Mouse (Mus musculus): ENCODE results near the gene Hdac4.

- TF ChIP-seq CTCF (IDR thresholded peaks at IDR 0.05; ENCODE audit: extremely low read depth, insufficient read depth, low read length) (no peak), POLR2A (IDR thresholded peaks at IDR 0.05; ENCODE audit: extremely low read depth, insufficient read depth, low read length) (no peak)
Observed at GRCm38 (mm10) chr1:91912227-91913119, 283.0 kb downstream of the Hdac4 start.
